Mouse (Mus musculus) G1E (cell line): Measurements from ENCODE around the gene Slc29a1. TPM values are rescaled to one million over a fixed set of nuclear protein-coding genes. Genes with fewer than 3 reads are reported as not detected.

Source experiments
- ATAC-seq: 2 replicates; pipeline ENCODE4 v1.8.0; 2016; ENCODE audit warnings: mild to moderate bottlenecking; ENCODE audit not compliant: insufficient number of reproducible peaks, poor library complexity, low FRiP score, severe bottlenecking; ENCODE audit errors: extremely low read depth
- DNase-seq: peaks from one replicate; pipeline ENCODE4 v3.0.0; 2012; ENCODE audit warnings: low spot score
- H3K27me3 ChIP-seq: 2 replicates; pipeline ENCODE4 v1.6.1; 2012; ENCODE audit warnings: mild to moderate bottlenecking, low read length, inconsistent platforms; ENCODE audit not compliant: insufficient read depth
- H3K36me3 ChIP-seq: replicated peaks from 2 replicates; pipeline ENCODE3; 2012; ENCODE audit warnings: mild to moderate bottlenecking, inconsistent platforms
- H3K4me1 ChIP-seq: 2 replicates; pipeline ENCODE4 v1.6.1; 2012; ENCODE audit warnings: low read depth, low read length, inconsistent platforms, mixed read lengths; ENCODE audit not compliant: insufficient read depth
- H3K4me3 ChIP-seq: 2 replicates; pipeline ENCODE4 v1.5.1; 2012; ENCODE audit warnings: low read depth, mild to moderate bottlenecking, inconsistent platforms, low read length, moderate library complexity, mixed read lengths
- H3K9me3 ChIP-seq: replicated peaks from 2 replicates; pipeline ENCODE4 v1.6.1; 2012; ENCODE audit warnings: inconsistent platforms
- CTCF ChIP-seq: IDR thresholded peaks from 2 replicates; pipeline ENCODE4 v1.5.1; 2012; ENCODE audit warnings: low read depth, low read length, inconsistent platforms, mixed read lengths
- GATA1 ChIP-seq: IDR thresholded peaks from 2 replicates; pipeline ENCODE4 v1.6.1; 2012; ENCODE audit warnings: borderline replicate concordance, low read length, inconsistent platforms, mixed read lengths
- GATA2 ChIP-seq: IDR thresholded peaks from 2 replicates; pipeline ENCODE4 v1.6.1; 2012; ENCODE audit warnings: low read depth, low read length, inconsistent platforms, borderline replicate concordance
- POLR2AphosphoS5 ChIP-seq: IDR thresholded peaks from 2 replicates; pipeline ENCODE4 v1.6.1; 2012; ENCODE audit warnings: low read depth, low read length, inconsistent platforms; ENCODE audit not compliant: insufficient replicate concordance
- TAL1 ChIP-seq: conservative IDR thresholded peaks from 2 replicates; pipeline ENCODE4 v1.6.1; 2012; ENCODE audit warnings: low read depth, low read length, inconsistent platforms, mixed read lengths
- polyA plus RNA-seq: library from polyadenylated mRNA; stranded (reverse); fragments of >175 nt; gene quantifications from 2 replicates; pipeline ENCODE4 v1.2.3, GENCODE M21; 2012
- total RNA-seq, 2 experiments: library from RNA; stranded (forward) in 1 of 2; stranded (reverse) in 1 of 2; fragments of 200-1000 nt in 1 of 2; fragments of >200 nt in 1 of 2; fragmentation: Nextera tagmentation in 1 of 2; gene quantifications; 2 replicates each; pipeline ENCODE4 v1.2.3; 2014 to 2017

Slc29a1 gene
- total and polyA plus RNA-seq, 3 experiments = 93.5 to 207 (median 116) TPM

GRCm38 (mm10) chr17:45612008-45612407 lies 12.6 kb upstream of the Slc29a1 start:
- Histone ChIP-seq H3K27me3 (0 out of 2 replicates have a peak, but pooled peaks cover 2% of the 10 kb centered on the region), H3K4me3 (no peak overlapping the region), H3K36me3 (no peaks in the 10 kb centered on the region), H3K9me3 (no peaks in the 10 kb centered on the region; the same call in 1 of the 2 replicates), H3K4me1 (peaks cover 19% of the 10 kb centered on the region)
- no peak for TF ChIP-seq GATA2
- TF ChIP-seq GATA1 = no peak
- TF ChIP-seq POLR2AphosphoS5 = no peak
- no peak for TF ChIP-seq TAL1
- no peak for TF ChIP-seq CTCF
- no peak for ATAC-seq
- no peak for DNase-seq

DNA sequence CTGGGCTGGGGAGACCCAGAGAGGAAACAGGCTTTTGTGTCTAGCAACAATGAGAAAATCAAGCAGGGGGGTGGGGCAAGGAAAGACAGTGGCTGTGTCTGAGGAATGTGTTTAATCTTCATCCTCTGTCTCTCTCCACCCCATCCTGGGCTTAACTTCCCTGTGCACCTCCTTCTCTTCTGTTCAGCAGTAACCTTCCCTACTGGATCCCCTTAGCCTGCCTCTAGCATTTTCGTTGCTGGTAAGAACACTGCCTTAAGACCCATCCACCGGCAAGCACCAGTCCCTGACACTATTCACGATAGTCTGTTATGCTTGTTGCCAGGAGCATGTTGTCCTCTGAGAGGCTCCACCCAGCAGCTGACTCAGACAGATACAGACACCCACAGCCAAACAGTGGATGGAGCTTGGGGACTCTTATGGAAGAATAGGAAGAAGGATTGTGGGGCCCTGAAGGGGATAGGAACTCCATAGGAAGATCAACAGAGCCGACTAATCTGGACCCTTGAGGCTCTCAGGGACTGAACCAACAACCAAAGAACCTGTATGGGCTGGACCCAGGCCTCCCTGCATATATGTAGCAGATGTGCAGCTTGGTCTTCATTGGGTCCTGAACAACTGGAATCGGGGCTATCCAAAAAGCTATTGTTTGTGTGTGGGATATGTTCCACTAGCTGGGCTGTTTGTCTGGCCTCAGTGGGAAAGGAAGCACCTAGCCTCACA lies 10.9 kb upstream of the Slc29a1 start:
- TF ChIP-seq TAL1 (no peak), GATA1 (no peak), POLR2AphosphoS5 (no peak), GATA2 (no peak), CTCF (no peak)
- Histone ChIP-seq H3K4me3 (no peak overlapping the region), H3K4me1 (peaks cover 17% of the 10 kb centered on the region), H3K9me3 (no peaks in the 10 kb centered on the region; the same call in 1 of the 2 replicates), H3K36me3 (no peaks in the 10 kb centered on the region), H3K27me3 (peaks cover 5% of the 10 kb centered on the region; the same call in 1 of the 2 replicates)
- no peak for ATAC-seq
- DNase-seq = no peak

DNA sequence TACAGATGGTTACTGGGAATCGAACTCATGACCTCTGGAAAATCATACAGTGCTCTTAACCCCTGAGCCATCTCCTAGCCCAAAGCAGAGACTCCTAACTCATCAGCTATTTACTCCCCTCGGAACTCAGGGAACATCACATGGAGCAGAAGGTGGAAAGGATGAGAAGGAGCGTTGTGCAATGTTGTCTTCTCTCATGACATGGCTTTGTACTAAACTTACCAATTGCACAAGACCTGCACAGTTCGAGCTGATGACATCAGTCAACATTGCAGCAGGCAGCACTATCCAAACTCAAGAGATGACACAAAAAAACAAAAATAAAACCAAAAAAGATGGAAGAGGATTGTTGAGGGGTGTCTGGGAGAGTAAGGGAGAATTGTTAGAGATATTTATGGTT lies 9.0 kb upstream of the Slc29a1 start:
- H3K9me3 ChIP-seq = no peaks in the 10 kb centered on the region; the same call in 1 of the 2 replicates
- DNase-seq (no peak), ATAC-seq (no peak)
- no peaks in the 10 kb centered on the region for H3K36me3 ChIP-seq
- H3K4me3 ChIP-seq = no peak overlapping the region
- peaks cover 19% of the 10 kb centered on the region for H3K4me1 ChIP-seq
- peaks cover 9% of the 10 kb centered on the region; the same call in 1 of the 2 replicates for H3K27me3 ChIP-seq
- TF ChIP-seq TAL1 = no peak
- TF ChIP-seq GATA2 = no peak
- TF ChIP-seq POLR2AphosphoS5 = no peak
- no peak for TF ChIP-seq GATA1
- TF ChIP-seq CTCF = no peak

DNA sequence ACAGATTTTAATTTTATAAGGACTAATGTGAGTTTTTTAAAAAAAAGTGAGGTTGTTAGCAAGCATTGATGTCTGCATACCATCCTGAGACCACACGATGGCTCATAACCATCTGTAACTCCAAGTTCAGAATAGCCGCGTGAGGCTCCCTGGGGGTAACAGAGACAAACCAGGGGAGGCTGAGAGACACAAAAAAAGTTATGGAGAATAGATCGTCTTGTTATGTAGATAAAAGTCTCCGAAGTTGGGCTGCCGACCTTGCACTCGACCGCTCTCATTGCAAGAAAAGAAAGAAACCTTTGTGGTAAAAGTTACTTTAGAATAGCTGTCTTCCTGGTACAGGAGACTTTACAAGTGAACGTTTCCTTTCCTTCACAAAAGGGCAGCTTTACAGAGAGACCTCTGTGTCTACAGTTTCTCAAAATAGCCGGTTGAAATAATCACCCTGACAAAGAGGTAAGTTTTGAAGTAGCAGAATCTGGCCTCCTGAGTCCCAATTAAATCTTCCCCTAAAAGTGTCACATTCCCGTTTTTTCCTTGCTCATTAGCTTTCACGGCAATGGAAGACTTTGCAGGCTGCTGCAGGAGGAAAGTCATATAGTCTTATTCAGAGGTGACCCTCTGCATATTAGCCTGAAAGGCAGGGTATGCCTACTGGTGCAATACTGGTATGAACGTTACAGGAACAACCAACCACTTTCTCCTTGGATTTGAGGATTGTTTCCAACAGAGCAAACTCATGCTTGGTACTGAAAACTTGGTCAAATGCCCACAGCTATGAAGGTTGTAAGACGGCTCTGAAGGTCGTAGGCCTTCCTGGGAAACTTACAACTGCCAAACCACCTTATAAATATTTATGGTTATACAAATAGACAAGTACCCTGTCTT lies 7.8 kb upstream of the Slc29a1 start:
- TF ChIP-seq GATA2 (no peak), CTCF (no peak), POLR2AphosphoS5 (no peak), TAL1 (no peak), GATA1 (no peak)
- DNase-seq = no peak
- Histone ChIP-seq H3K4me3 (no peak overlapping the region), H3K4me1 (peaks cover 16% of the 10 kb centered on the region), H3K36me3 (no peaks in the 10 kb centered on the region), H3K27me3 (peaks cover 6% of the 10 kb centered on the region; the same call in 1 of the 2 replicates), H3K9me3 (no peaks in the 10 kb centered on the region; the same call in 1 of the 2 replicates)
- ATAC-seq = no peak

DNA sequence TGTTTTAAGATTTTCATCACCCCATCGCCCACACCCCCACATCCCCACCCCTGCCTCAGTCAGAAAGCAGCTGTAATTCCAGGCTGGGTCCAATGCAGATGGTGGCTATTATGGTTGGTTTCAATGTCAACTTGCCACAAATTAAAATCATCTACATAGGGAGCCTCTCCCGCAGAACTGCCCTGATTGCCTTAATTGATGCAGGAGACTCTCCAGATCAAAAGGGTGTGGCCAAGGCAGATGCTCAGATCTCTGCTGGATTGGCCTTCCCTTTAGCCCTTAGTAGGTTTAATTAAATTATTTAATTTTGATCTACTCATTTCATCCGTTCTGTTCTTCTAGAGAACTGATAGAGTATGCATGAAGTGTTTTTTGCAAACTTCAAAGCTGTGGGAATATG lies 3.6 kb upstream of the Slc29a1 start:
- no peak for DNase-seq
- Histone ChIP-seq H3K4me3 (no peak overlapping the region), H3K27me3 (peaks cover 17% of the 10 kb centered on the region), H3K4me1 (peaks cover 45% of the 10 kb centered on the region), H3K9me3 (no peaks in the 10 kb centered on the region; the same call in 1 of the 2 replicates), H3K36me3 (no peaks in the 10 kb centered on the region)
- no peak for TF ChIP-seq GATA2
- TF ChIP-seq CTCF = no peak
- no peak for TF ChIP-seq POLR2AphosphoS5
- TF ChIP-seq TAL1 = no peak
- TF ChIP-seq GATA1 = no peak
- ATAC-seq = no peak

- peaks cover 53% of the 10 kb centered on the region for H3K4me1 ChIP-seq
- DNase-seq (no peak), ATAC-seq (no peak)
- peak within 1 kb of the TSS; percentile 45; the same call in 1 of the 2 replicates for H3K4me3 ChIP-seq
- H3K27me3 ChIP-seq = peaks cover 17% of the 10 kb centered on the region
- no peaks in the 10 kb centered on the region for H3K36me3 ChIP-seq
- H3K9me3 ChIP-seq = no peaks in the 10 kb centered on the region
- no peak for TF ChIP-seq POLR2AphosphoS5
- no peak for TF ChIP-seq GATA1
- TF ChIP-seq TAL1 = no peak
- TF ChIP-seq GATA2 = no peak
- no peak for TF ChIP-seq CTCF
These were observed 2.5 kb upstream of the Slc29a1 start, which contains the start of gene Mymx for GRCm38 (mm10) chr17:45601877-45602304. Gene Mymx (minus strand): TSS chr17:45602102.
